Comparison of ENCODE assay signal across 7 mouse cellular contexts in genomic region chr13:78179312-78180097, GRCm38 (mm10). TPM values are rescaled to one million over a fixed set of nuclear protein-coding genes. Genes with fewer than 3 reads are reported as not detected.
DNase-seq lines count a peak whose midpoint lies in the region; ATAC-seq lines count a peak whose summit lies in the region.

No protein-coding gene starts in this region.

- no peaks in the 10 kb centered on the region for H3K36me3 ChIP-seq in liver, embryonic 12.5 days
- no peaks in the 10 kb centered on the region for H3K36me3 ChIP-seq in embryonic facial prominence, embryonic 13.5 days
- H3K36me3 ChIP-seq in intestine, embryonic 14.5 days (ENCODE audit: control insufficient read depth, insufficient read depth, low read length) = no peaks in the 10 kb centered on the region

- H3K4me2 ChIP-seq in liver, embryonic 12.5 days = peak overlapping the region; percentile 37
- H3K4me2 ChIP-seq in embryonic facial prominence, embryonic 13.5 days = peak overlapping the region; percentile 57
- peak overlapping the region; percentile 20 for H3K4me2 ChIP-seq in intestine, embryonic 14.5 days (ENCODE audit: low read length)

- no peaks in the 10 kb centered on the region for H3K4me1 ChIP-seq in liver, embryonic 12.5 days
- H3K4me1 ChIP-seq in embryonic facial prominence, embryonic 13.5 days = peaks cover 23% of the 10 kb centered on the region
- peaks cover 6% of the 10 kb centered on the region for H3K4me1 ChIP-seq in intestine, embryonic 14.5 days (replicated peaks; ENCODE audit: control insufficient read depth, insufficient read depth, low read length)

- DNase-seq in liver = no peak
- DNase-seq in intestine, embryonic 14.5 days (ENCODE audit: low spot score) = peak; percentile 60
- peak; percentile 69 for DNase-seq in retina, embryonic 14.5 days (ENCODE audit: low spot score)
- no peak for DNase-seq in thymus, postnatal 25 days
- no peak for DNase-seq in adrenal gland, postnatal 36 days

- H3K9ac ChIP-seq in liver, embryonic 12.5 days = no peak overlapping the region
- H3K9ac ChIP-seq in embryonic facial prominence, embryonic 13.5 days = no peak overlapping the region
- H3K9ac ChIP-seq in intestine, embryonic 14.5 days (ENCODE audit: low read length) = no peak overlapping the region

- H3K4me3 ChIP-seq in liver, embryonic 12.5 days = 0 out of 2 replicates have a peak overlapping the region, but pooled peaks have one; percentile 15
- peak overlapping the region; percentile 37 for H3K4me3 ChIP-seq in embryonic facial prominence, embryonic 13.5 days
- peak overlapping the region; percentile 18 for H3K4me3 ChIP-seq in intestine, embryonic 14.5 days (ENCODE audit: low read depth, low read length)

- no peaks in the 10 kb centered on the region for H3K9me3 ChIP-seq in liver, embryonic 12.5 days (replicated peaks)
- H3K9me3 ChIP-seq in embryonic facial prominence, embryonic 13.5 days = no peaks in the 10 kb centered on the region
- no peaks in the 10 kb centered on the region for H3K9me3 ChIP-seq in intestine, embryonic 14.5 days (ENCODE audit: control insufficient read depth, low read length)

- H3K27ac ChIP-seq in liver, embryonic 12.5 days = no peak overlapping the region
- no peak overlapping the region for H3K27ac ChIP-seq in embryonic facial prominence, embryonic 13.5 days
- H3K27ac ChIP-seq in intestine, embryonic 14.5 days (ENCODE audit: low read depth) = no peak overlapping the region

- no peak for ATAC-seq in liver, embryonic 12.5 days
- ATAC-seq in embryonic facial prominence, embryonic 13.5 days (ENCODE audit: insufficient number of reproducible peaks, insufficient read depth, low FRiP score, low TSS enrichment, low read depth) = 0 out of 2 replicates have a peak, but pooled peaks have one; percentile 37
- 0 out of 2 replicates have a peak, but pooled peaks have one; percentile 33 for ATAC-seq in intestine, embryonic 14.5 days (replicated peaks; ENCODE audit: low FRiP score, low TSS enrichment, low read depth)

- H3K27me3 ChIP-seq in liver, embryonic 12.5 days (replicated peaks) = peaks cover 88% of the 10 kb centered on the region
- peaks cover 97% of the 10 kb centered on the region for H3K27me3 ChIP-seq in embryonic facial prominence, embryonic 13.5 days
- H3K27me3 ChIP-seq in intestine, embryonic 14.5 days (replicated peaks; ENCODE audit: control insufficient read depth, insufficient read depth, low read length) = peaks cover 99% of the 10 kb centered on the region

- 4% methylated on average over 38 of the region's 38 CpGs for WGBS in liver, embryonic 12.5 days (ENCODE audit: insufficient replicate concordance)
- WGBS in embryonic facial prominence, embryonic 13.5 days = 4% methylated on average over 38 of the region's 38 CpGs
- 2% methylated on average over 38 of the region's 38 CpGs for WGBS in intestine, embryonic 14.5 days

RNA-seq across cellular contexts. Expression of gene Nr2f1, which starts 20.1 kb away (rescaled TPM):
- polyA plus RNA-seq in liver, embryonic 12.5 days (2016; fragmentation: Nextera tagmentation; extraction: Ambion mirVana) = 1.5 and 1.7 TPM in 2 replicates
- 14.1 and 15.8 TPM in 2 replicates for polyA plus RNA-seq in embryonic facial prominence, embryonic 13.5 days (2015; fragmentation: Nextera tagmentation; extraction: Ambion mirVana)
- 3.3 and 5.2 TPM in 2 replicates for polyA plus RNA-seq in intestine, embryonic 14.5 days (2014; fragmentation: Nextera tagmentation; extraction: Ambion mirVana)
- 10 to 100 TPM; 17.8 to 33.0 TPM for total RNA-seq in adrenal gland, postnatal 36 days (2021)

Comparison
In these comparisons a context has a peak if more than half of its experiments do, and no peak if none do; other contexts are left out.
1. DNase-seq: peak in intestine, embryonic 14.5 days (single experiment) and retina, embryonic 14.5 days (single experiment); none in liver (single experiment), thymus, postnatal 25 days (single experiment) and adrenal gland, postnatal 36 days (0 of 2).
2. Peak in every context shown above with its lines, with median percentiles within 50 percentile points of each other: H3K4me2 ChIP-seq and H3K4me3 ChIP-seq.